Mouse (Mus musculus) forebrain, embryonic 16.5 days (tissue): ENCODE results near the gene Ralb. TPM values are rescaled to one million over a fixed set of nuclear protein-coding genes. Genes with fewer than 3 reads are reported as not detected.
A peak's percentile ranks its signal among the peaks of the same experiment; 100 is the strongest.

Experiments
- ATAC-seq: fragments of 200-750 bp; cut with Nextera tagmentation; 2 replicates; pipeline ENCODE4 v1.8.0; 2017; ENCODE audit warnings: mild to moderate bottlenecking, moderate library complexity
- H3K27ac ChIP-seq: fragments of 300-500 bp; sonication (generic); 2 replicates; pipeline ENCODE4 v1.5.1; 2014; ENCODE audit warnings: low read length, control low read depth
- H3K27me3 ChIP-seq: fragments of 300-500 bp; sonication (generic); replicated peaks from 2 replicates; pipeline ENCODE4 v1.6.1; 2014; ENCODE audit warnings: low read length; ENCODE audit not compliant: control insufficient read depth, insufficient read depth
- H3K36me3 ChIP-seq: fragments of 300-500 bp; sonication (generic); 2 replicates; pipeline ENCODE4 v1.6.1; 2014; ENCODE audit not compliant: control insufficient read depth, insufficient read depth
- H3K4me1 ChIP-seq: fragments of 300-500 bp; sonication (generic); replicated peaks from 2 replicates; pipeline ENCODE4 v1.6.1; 2014; ENCODE audit warnings: low read length; ENCODE audit not compliant: control insufficient read depth, insufficient read depth
- H3K4me2 ChIP-seq: fragments of 300-500 bp; sonication (generic); 2 replicates; pipeline ENCODE4 v1.6.1; 2014; ENCODE audit warnings: mild to moderate bottlenecking, low read length, control low read depth
- H3K4me3 ChIP-seq: fragments of 300-500 bp; sonication (generic); replicated peaks from 2 replicates; pipeline ENCODE4 v1.5.1; 2014; ENCODE audit warnings: mild to moderate bottlenecking, low read length, control low read depth
- H3K9ac ChIP-seq: fragments of 300-500 bp; sonication (generic); replicated peaks from 2 replicates; pipeline ENCODE4 v1.6.1; 2014; ENCODE audit warnings: low read depth, low read length, control low read depth
- H3K9me3 ChIP-seq: fragments of 300-500 bp; sonication (generic); 2 replicates; pipeline ENCODE4 v1.6.1; 2016; ENCODE audit warnings: low read length; ENCODE audit not compliant: control insufficient read depth
- WGBS: fragments of 180-500 bp; shearing (Covaris S2); extraction: QIAGEN DNeasy Blood & Tissue Kit; methylation state at CpG from one replicate; pipeline ENCODE4 v1.1.7; 2014; 5-methylcytosine and 5-hydroxymethylcytosine counted together
- polyA plus RNA-seq: library from polyadenylated mRNA; unstranded; fragments of >200 nt; fragmentation: Nextera tagmentation; extraction: Ambion mirVana; gene quantifications from 2 replicates; pipeline ENCODE4 v1.2.1, GENCODE M21; 2015

Ralb gene
- polyA plus RNA-seq, 1 experiment from 2014 or later: 47.6 TPM

DNA sequence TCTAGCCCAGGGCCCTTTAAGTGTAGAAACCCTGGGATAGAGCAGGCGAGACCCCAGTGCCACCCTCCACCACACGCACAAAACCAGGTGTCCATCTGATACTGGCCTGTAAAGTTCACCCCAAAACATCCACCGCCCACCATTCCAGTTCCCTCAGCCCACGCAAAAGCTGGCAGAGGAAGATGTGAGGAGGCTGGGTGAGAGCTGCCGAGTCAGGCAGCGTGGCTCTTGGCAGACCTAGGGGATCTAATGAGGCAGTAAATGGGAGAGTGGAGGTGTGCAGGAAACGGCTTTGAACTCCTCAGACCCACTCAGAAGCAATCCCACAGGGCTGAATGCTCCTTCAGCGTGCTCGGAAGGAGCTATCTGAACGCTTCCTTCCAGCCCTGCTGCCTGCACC is 53.2 kb downstream of the Ralb start:
- H3K4me3 ChIP-seq: no peak overlapping the region
- H3K4me1 ChIP-seq: peaks cover 8% of the 10 kb centered on the region; the same call in 1 of the 2 replicates
- WGBS: 45% methylated on average over 10 of the region's 10 CpGs
- no peaks in the 10 kb centered on the region for H3K27me3 ChIP-seq
- no peak overlapping the region for H3K27ac ChIP-seq
- no peaks in the 10 kb centered on the region for H3K9me3 ChIP-seq
- 0 out of 2 replicates have a peak, but pooled peaks have one; percentile 24 for ATAC-seq
- H3K4me2 ChIP-seq: no peak overlapping the region
- no peaks in the 10 kb centered on the region for H3K36me3 ChIP-seq
- H3K9ac ChIP-seq: no peak overlapping the region

DNA sequence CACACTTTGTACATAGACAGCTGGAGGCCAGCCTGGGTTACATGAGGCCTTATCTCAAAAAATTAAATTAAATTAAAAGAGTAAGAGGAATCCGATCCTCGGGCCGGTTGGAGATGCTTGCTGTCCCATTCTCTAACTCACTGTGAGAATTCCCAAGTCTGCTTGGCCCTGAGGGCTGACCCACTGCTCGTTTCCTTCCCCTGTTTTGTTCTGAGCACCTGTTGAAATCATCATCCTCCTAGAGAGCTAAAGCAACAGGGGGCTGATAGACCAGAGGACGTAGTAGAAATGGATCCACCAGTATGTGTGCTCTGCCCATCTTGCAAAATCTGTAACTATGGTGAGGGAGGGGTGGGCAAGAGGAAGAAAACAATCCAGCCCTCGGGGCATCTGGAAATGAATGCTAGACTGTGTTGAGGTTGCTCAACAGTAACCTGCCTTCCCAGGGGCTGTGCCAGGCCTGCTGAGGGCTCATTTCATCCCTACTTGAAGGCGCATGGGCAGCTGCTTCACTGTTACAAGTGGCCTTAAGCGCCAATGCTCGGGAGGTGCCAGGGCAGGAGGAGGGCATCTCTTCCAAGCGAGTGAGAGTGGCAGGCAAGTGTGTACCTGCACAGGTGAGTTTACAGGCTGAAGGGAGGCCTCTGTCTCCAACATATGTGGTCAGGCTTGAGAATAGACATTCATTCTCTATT is 53.8 kb downstream of the Ralb start:
- no peak overlapping the region for H3K4me3 ChIP-seq
- H3K4me2 ChIP-seq: no peak overlapping the region
- H3K36me3 ChIP-seq: no peaks in the 10 kb centered on the region
- no peak overlapping the region for H3K9ac ChIP-seq
- H3K27me3 ChIP-seq: no peaks in the 10 kb centered on the region
- no peak overlapping the region for H3K27ac ChIP-seq
- peaks cover 8% of the 10 kb centered on the region; the same call in 1 of the 2 replicates for H3K4me1 ChIP-seq
- no peak for ATAC-seq
- 74% methylated on average over 10 of the region's 10 CpGs for whole genome bisulfite sequencing
- H3K9me3 ChIP-seq: no peaks in the 10 kb centered on the region

DNA sequence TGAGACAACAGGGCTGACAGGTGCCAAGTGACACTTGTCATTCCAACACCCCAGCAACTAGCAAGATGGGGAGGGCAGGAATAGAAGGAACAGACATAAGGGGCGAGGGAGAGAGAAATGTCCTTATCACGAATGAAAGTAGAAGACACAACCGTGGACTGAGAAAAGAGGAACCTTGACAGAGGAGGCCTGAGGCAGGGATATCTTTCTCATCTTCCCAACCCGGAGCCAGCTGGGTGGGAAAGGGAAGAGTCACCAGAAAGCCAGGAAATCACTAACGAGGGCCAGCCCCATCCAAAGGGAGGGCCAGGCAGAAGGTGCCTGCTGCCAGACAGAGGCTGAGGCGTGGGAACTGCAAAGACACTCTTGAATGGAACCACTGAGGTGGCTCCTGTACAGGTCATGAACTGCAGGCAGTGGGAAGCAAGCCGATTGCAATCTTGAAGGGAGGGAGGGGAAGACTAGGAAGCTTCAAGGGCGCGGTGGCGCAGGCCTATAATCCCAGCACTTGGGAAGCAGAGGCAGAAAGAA is 57.8 kb downstream of the Ralb start:
- H3K27me3 ChIP-seq: no peaks in the 10 kb centered on the region
- no peaks in the 10 kb centered on the region for H3K9me3 ChIP-seq
- 0 out of 2 replicates have a peak, but pooled peaks cover 5% of the 10 kb centered on the region for H3K4me1 ChIP-seq
- no peak overlapping the region for H3K4me2 ChIP-seq
- no peaks in the 10 kb centered on the region for H3K36me3 ChIP-seq
- no peak for ATAC-seq
- WGBS: 64% methylated on average over 10 of the region's 10 CpGs
- no peak overlapping the region for H3K4me3 ChIP-seq
- H3K27ac ChIP-seq: no peak overlapping the region
- H3K9ac ChIP-seq: no peak overlapping the region

DNA sequence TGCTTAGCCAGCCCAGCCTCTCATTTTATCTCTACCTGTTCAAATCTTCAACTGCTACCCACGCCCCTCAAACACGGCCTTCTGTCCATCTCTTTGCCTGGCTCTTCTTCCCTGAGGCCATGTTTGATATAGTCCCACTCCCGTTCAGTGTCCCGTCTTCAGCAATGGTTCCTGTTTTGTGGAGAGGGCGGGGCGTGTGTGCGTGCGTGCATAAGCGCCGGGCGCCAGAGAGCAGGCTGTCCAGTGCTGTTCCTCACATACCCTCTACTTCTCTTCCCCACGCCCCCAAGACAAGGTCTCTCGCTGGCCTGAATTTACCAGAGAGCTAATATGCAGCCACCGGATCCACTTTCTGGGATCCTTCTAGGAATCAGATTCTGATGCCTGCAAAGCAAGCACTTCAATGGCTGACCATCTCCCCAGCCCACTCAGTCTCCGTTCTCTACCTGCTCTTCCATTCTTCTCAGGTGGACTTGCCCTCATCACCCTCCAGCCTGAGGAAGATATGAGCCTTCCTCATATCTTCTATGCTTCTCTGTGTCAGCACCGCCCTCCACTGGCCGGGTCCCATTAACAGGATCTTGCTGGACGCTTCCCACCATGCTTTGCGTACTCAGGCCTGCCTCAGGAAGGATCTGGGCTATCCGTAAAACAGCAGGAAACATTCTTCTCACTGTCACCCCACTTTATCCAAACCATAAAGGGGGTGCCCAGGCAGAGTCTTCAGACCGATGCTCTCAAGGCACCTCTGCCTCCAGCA is 60.8 kb downstream of the Ralb start:
- no peak for ATAC-seq
- WGBS: 89% methylated on average over 21 of the region's 21 CpGs
- H3K9ac ChIP-seq: no peak overlapping the region
- no peaks in the 10 kb centered on the region for H3K36me3 ChIP-seq
- H3K4me2 ChIP-seq: no peak overlapping the region
- H3K4me3 ChIP-seq: no peak overlapping the region
- H3K4me1 ChIP-seq: no peaks in the 10 kb centered on the region
- no peak overlapping the region for H3K27ac ChIP-seq
- no peaks in the 10 kb centered on the region for H3K27me3 ChIP-seq
- H3K9me3 ChIP-seq: no peaks in the 10 kb centered on the region

DNA sequence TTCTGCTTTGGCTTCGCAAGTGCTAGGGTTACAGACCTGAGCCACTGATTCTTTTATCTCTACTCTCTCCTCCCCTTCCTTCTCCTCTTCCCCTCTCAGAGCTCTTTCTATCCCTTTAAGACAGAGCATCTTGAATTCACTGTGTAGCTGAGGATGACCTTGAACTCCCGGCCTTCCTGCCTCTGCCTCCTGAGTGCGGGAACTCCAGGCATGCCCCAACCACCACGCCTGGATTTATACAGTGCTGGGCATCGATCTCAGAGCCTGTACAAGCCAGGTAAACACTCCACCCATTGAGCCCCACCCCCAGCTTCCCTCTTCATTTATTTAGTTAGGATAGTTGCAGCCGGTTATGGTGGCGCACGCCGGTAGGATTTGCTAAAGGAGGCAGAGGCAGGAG is 61.7 kb downstream of the Ralb start:
- H3K27me3 ChIP-seq: no peaks in the 10 kb centered on the region
- WGBS: 94% methylated on average over 9 of the region's 9 CpGs
- H3K27ac ChIP-seq: no peak overlapping the region
- H3K9ac ChIP-seq: no peak overlapping the region
- H3K4me3 ChIP-seq: no peak overlapping the region
- ATAC-seq: no peak
- H3K4me1 ChIP-seq: no peaks in the 10 kb centered on the region
- H3K9me3 ChIP-seq: no peaks in the 10 kb centered on the region
- no peaks in the 10 kb centered on the region for H3K36me3 ChIP-seq
- no peak overlapping the region for H3K4me2 ChIP-seq

DNA sequence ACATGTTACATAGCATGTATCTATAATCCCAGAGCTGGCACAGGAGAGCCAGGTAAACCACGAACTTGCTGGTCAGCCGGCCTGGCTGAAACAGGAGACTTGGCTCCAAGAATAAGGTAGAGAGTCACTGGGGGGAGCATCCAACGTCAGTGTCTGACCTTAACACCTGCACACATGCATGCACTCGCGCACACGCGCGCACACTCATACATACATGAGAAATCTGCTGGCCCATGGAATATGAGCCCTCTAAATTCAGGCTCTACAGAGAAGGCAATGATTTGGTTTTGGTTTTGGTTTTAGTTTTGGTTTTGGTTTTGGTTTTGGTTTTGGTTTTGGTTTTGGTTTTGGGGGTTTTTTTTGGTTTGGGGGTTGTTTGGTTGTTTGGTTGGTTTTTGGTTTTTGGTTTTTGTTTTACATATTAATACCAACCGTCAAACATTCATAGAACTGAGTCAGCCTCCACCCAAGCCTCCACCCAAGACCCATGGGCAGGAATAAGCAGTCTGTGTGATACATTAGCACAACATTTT is 66.4 kb downstream of the Ralb start:
- H3K4me1 ChIP-seq: no peaks in the 10 kb centered on the region
- no peaks in the 10 kb centered on the region for H3K9me3 ChIP-seq
- H3K9ac ChIP-seq: no peak overlapping the region
- no peaks in the 10 kb centered on the region for H3K36me3 ChIP-seq
- H3K4me3 ChIP-seq: no peak overlapping the region
- H3K27me3 ChIP-seq: no peaks in the 10 kb centered on the region
- no peak overlapping the region for H3K27ac ChIP-seq
- 95% methylated on average over 9 of the region's 9 CpGs for WGBS
- no peak for ATAC-seq
- no peak overlapping the region for H3K4me2 ChIP-seq

DNA sequence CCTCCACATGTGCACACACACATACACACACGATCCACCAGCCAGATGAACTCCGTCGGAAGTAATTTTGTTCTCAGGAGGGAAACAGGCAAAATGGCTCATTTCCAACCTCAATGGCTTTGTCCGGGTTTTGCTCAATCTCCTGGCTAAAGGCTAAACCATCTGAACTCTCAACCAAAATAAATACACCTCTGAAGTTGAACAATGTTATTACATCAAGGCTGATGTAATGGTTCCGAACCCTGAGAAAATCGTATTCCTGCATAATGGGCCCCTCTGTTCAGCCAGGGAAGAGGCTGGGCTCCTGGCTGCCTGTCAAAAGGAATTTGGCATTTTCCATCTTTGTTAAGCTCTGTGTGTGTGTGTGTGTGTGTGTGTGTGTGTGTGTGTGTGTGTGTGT is 67.2 kb downstream of the Ralb start:
- Histone ChIP-seq H3K9ac (no peak overlapping the region), H3K9me3 (no peaks in the 10 kb centered on the region), H3K4me2 (no peak overlapping the region), H3K27ac (no peak overlapping the region), H3K27me3 (no peaks in the 10 kb centered on the region), H3K36me3 (no peaks in the 10 kb centered on the region), H3K4me1 (no peaks in the 10 kb centered on the region), H3K4me3 (no peak overlapping the region)
- WGBS: 24% methylated on average over 6 of the region's 6 CpGs
- no peak for ATAC-seq

DNA sequence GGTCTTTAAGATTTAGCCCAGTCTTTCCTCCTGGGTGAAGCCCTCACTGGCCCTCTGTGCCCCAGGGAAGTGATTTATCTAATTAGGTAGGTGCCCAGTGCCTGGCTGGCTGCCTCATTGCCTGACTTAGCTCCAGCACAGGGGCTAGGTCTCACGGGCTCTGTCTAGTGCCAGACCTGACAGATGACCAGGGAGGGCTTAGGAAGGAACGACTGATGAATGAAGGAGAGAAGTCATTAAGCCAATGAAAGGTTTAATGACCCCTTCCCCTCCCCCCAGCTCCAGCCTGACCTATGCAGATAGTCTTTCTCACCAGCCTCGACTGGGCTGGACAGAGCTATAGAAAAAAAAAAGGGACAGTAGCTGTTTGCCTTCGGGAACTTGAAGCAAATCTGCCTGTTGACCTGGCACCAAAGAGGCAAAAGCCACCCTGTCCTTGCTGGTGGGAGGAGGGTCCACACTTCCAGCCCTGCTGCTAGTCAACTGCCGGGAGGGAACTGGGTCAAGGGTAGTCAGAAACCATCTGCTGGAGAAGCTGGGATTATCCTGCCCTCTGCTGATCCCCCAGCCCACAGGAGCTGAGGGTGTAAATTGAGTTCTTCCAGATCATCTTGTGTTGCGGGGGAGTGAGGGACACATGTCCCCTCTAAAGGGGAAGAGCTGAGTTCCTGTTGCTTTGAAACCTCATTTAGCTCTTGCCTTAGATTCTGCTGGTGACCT is 80.3 kb downstream of the Ralb start:
- WGBS: 44% methylated on average over 6 of the region's 6 CpGs
- Histone ChIP-seq H3K36me3 (no peaks in the 10 kb centered on the region), H3K4me1 (peaks cover 20% of the 10 kb centered on the region), H3K9ac (no peak overlapping the region), H3K4me3 (no peak overlapping the region), H3K9me3 (no peaks in the 10 kb centered on the region), H3K27ac (no peak overlapping the region), H3K4me2 (no peak overlapping the region), H3K27me3 (no peaks in the 10 kb centered on the region)
- ATAC-seq: no peak

DNA sequence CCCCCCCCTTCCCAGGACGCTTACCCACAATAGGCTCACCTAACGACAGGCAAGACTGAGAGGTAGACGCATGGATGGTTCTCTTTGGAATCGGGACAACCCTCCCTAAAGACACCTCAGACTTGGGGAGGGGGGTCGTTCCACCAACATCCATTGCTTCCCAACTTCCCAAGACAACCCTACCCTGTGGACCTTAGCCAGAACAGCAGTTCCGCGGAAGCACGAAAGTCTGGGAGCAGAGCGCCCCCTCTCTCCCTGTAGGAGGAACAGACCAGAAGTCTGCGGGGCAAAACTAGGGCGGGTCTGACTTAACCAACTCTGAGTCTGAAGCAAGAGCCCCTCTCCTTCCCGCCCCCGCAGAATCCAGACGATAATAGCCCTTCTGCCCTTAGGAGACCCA is 81.1 kb downstream of the Ralb start:
- Histone ChIP-seq H3K4me2 (no peak overlapping the region), H3K4me1 (peaks cover 27% of the 10 kb centered on the region), H3K9me3 (no peaks in the 10 kb centered on the region), H3K36me3 (no peaks in the 10 kb centered on the region), H3K27me3 (no peaks in the 10 kb centered on the region), H3K9ac (no peak overlapping the region), H3K4me3 (no peak overlapping the region), H3K27ac (no peak overlapping the region)
- WGBS: 3% methylated on average over 14 of the region's 14 CpGs
- no peak; the same call in 1 of the 2 replicates for ATAC-seq
